Mouse (Mus musculus): ENCODE data around the gene Gramd1b. TPM values are rescaled to one million over a fixed set of nuclear protein-coding genes. Genes with fewer than 3 reads are reported as not detected.

Gramd1b gene
- polyA plus RNA-seq, 1 experiment from 2014 or later, result 5.7 TPM

GRCm38 (mm10) chr9:40391852-40392695 is 139.1 kb downstream of the Gramd1b start:
- 25% methylated on average over 20 of the region's 20 CpGs for WGBS
- Histone ChIP-seq H3K9me3 (replicated peaks) (no peaks in the 10 kb centered on the region), H3K36me3 (no peaks in the 10 kb centered on the region), H3K9ac (no peak overlapping the region), H3K4me2 (replicated peaks) (peak overlapping the region; percentile 32), H3K27me3 (no peaks in the 10 kb centered on the region), H3K4me1 (peaks cover 13% of the 10 kb centered on the region), H3K4me3 (replicated peaks) (peak overlapping the region; percentile 15), H3K27ac (replicated peaks) (peak overlapping the region; percentile 45; the same call in 1 of the 2 replicates)
- peak; percentile 77 for ATAC-seq (ENCODE audit: insufficient number of reproducible peaks, low FRiP score, low TSS enrichment, low read depth)

DNA sequence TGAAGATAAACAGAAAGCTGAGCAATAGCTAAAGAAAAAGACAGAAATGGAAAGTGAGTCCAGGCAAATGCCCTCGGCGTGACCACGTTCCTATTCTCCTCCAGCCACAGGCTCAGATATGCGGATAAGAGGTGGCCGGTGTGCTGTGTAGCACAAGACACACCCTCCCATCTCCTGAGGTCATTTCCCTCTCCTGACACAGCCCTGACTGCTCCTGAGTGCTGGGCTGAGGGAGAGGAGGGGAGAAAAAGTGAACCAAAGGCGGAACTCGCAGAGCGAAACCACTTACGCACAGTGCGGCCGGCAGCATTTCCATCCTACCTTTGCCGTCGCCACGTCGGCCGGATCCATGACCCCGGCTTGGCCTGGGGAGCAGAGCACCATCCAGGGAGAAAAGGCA is 139.8 kb downstream of the Gramd1b start:
- no peak overlapping the region for H3K9ac ChIP-seq
- H3K36me3 ChIP-seq, result no peaks in the 10 kb centered on the region
- H3K4me2 ChIP-seq (replicated peaks), result no peak overlapping the region; the same call in 1 of the 2 replicates
- 62% methylated on average over 17 of the region's 17 CpGs for WGBS
- H3K27ac ChIP-seq (replicated peaks), result no peak overlapping the region
- no peak for ATAC-seq (ENCODE audit: insufficient number of reproducible peaks, low FRiP score, low TSS enrichment, low read depth)
- H3K4me3 ChIP-seq (replicated peaks), result no peak overlapping the region
- peaks cover 13% of the 10 kb centered on the region for H3K4me1 ChIP-seq
- no peaks in the 10 kb centered on the region for H3K9me3 ChIP-seq (replicated peaks)
- H3K27me3 ChIP-seq, result no peaks in the 10 kb centered on the region

DNA sequence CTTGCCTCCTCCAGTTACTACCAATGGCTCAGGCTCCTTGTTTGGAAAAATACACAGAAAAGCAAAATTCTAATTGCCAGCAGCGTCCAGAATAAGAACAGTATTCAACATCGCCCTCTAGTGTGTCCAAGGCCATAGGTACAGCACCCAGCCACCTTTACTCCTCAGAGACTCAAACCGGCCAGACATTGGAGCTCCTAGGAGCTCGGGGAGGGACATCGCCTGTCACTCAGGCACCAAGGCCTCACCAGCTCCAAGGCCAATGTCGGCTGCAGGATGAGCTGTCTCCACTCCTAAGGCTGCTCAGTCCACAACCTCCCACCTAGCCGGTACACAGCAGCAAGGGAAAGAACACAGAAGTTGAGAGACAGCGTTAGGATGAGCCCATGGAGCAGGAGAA is 140.3 kb downstream of the Gramd1b start:
- 38% methylated on average over 8 of the region's 8 CpGs for WGBS
- 0 out of 2 replicates have a peak, but pooled peaks have one; percentile 31 for ATAC-seq (ENCODE audit: insufficient number of reproducible peaks, low FRiP score, low TSS enrichment, low read depth)
- Histone ChIP-seq H3K4me3 (replicated peaks) (no peak overlapping the region), H3K9me3 (replicated peaks) (no peaks in the 10 kb centered on the region), H3K4me2 (replicated peaks) (no peak overlapping the region), H3K27me3 (no peaks in the 10 kb centered on the region), H3K9ac (no peak overlapping the region), H3K4me1 (peaks cover 13% of the 10 kb centered on the region), H3K36me3 (no peaks in the 10 kb centered on the region), H3K27ac (replicated peaks) (no peak overlapping the region)

GRCm38 (mm10) chr9:40390396-40390760 is 140.8 kb downstream of the Gramd1b start:
- Histone ChIP-seq H3K27ac (replicated peaks) (no peak overlapping the region), H3K36me3 (no peaks in the 10 kb centered on the region), H3K4me1 (peaks cover 13% of the 10 kb centered on the region), H3K4me2 (replicated peaks) (no peak overlapping the region), H3K9ac (no peak overlapping the region), H3K4me3 (replicated peaks) (no peak overlapping the region), H3K27me3 (no peaks in the 10 kb centered on the region), H3K9me3 (replicated peaks) (no peaks in the 10 kb centered on the region)
- ATAC-seq (ENCODE audit: insufficient number of reproducible peaks, low FRiP score, low TSS enrichment, low read depth), result no peak
- 90% methylated on average over 8 of the region's 8 CpGs for WGBS

- no peak overlapping the region for H3K4me3 ChIP-seq (replicated peaks)
- no peaks in the 10 kb centered on the region for H3K9me3 ChIP-seq (replicated peaks)
- ATAC-seq (ENCODE audit: insufficient number of reproducible peaks, low FRiP score, low TSS enrichment, low read depth), result no peak
- H3K4me1 ChIP-seq, result peaks cover 13% of the 10 kb centered on the region
- no peaks in the 10 kb centered on the region for H3K36me3 ChIP-seq
- 84% methylated on average over 8 of the region's 8 CpGs for WGBS
- H3K27ac ChIP-seq (replicated peaks), result no peak overlapping the region
- no peaks in the 10 kb centered on the region for H3K27me3 ChIP-seq
- no peak overlapping the region for H3K4me2 ChIP-seq (replicated peaks)
- no peak overlapping the region for H3K9ac ChIP-seq
Measured at GRCm38 (mm10) chr9:40389669-40390395, 141.4 kb downstream of the Gramd1b start.

DNA sequence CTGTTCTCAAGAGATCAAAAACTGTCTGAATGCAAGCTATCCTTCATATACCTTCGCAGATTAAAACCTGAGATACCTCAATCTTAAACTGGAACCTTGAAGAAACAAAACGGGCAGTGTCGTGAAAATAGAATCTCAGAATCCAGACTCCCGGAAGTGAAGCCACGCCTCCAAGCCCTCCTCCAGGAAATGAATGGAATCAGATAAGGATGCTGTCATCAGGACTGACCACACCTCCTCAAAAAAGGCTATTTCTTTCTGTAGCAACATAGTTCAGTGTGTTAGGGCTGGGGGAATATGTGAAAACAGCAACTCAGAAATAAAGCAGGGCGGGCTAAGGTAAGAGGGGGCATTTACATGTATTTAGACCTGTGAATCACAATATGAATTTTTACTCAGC is 142.0 kb downstream of the Gramd1b start:
- Histone ChIP-seq H3K27me3 (no peaks in the 10 kb centered on the region), H3K36me3 (no peaks in the 10 kb centered on the region), H3K4me2 (replicated peaks) (no peak overlapping the region), H3K9me3 (replicated peaks) (no peaks in the 10 kb centered on the region), H3K4me3 (replicated peaks) (no peak overlapping the region), H3K4me1 (peaks cover 13% of the 10 kb centered on the region), H3K27ac (replicated peaks) (no peak overlapping the region), H3K9ac (no peak overlapping the region)
- no peak for ATAC-seq (ENCODE audit: insufficient number of reproducible peaks, low FRiP score, low TSS enrichment, low read depth)
- 71% methylated on average over 6 of the region's 6 CpGs for WGBS

DNA sequence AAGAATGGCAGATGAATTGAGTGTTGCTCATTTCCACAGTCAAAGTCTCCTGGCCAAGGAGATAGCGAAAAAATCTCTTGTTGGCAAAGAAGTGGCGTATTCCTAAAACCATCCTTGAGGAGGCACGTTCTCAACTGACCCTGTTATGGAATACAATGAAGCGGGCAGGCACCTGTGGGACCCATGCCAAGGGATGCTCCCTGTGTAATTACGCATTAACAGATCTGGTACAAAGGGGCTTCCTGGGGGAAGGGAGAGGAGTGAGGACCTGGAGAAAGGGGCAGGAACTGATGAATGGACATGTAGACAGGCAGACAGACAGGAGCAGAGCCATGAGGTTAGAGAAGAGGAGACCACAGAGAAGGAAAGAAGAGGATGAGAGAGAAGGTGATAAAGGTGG is 146.4 kb downstream of the Gramd1b start:
- ATAC-seq (ENCODE audit: insufficient number of reproducible peaks, low FRiP score, low TSS enrichment, low read depth), result no peak
- Histone ChIP-seq H3K36me3 (no peaks in the 10 kb centered on the region), H3K9me3 (replicated peaks) (no peaks in the 10 kb centered on the region), H3K4me1 (peaks cover 9% of the 10 kb centered on the region), H3K4me2 (replicated peaks) (no peak overlapping the region), H3K4me3 (replicated peaks) (no peak overlapping the region), H3K27ac (replicated peaks) (no peak overlapping the region), H3K27me3 (no peaks in the 10 kb centered on the region), H3K9ac (no peak overlapping the region)
- WGBS, result 91% methylated on average over 5 of the region's 5 CpGs

DNA sequence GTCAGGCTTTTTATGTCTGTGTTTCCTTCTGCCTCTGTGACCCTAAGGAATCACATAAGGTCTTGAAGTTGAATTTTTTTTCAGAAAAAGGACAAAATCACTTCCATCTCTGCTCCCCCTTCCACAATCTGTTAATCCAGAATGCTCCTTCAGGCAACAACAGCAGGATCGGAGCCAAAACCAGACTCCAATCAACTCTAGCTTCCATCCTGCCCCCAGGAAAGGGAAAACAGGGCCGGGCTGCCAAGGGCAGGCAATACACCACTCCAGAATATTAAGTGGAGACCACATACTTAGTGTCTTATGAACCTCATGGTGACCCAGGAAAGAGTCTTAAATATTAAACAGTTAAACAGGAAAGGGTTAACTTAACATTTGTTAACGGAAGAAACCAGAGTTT is 148.7 kb downstream of the Gramd1b start:
- no peak overlapping the region for H3K4me3 ChIP-seq (replicated peaks)
- no peaks in the 10 kb centered on the region for H3K27me3 ChIP-seq
- no peaks in the 10 kb centered on the region for H3K36me3 ChIP-seq
- H3K4me2 ChIP-seq (replicated peaks), result no peak overlapping the region
- ATAC-seq (ENCODE audit: insufficient number of reproducible peaks, low FRiP score, low TSS enrichment, low read depth), result no peak
- no peaks in the 10 kb centered on the region for H3K9me3 ChIP-seq (replicated peaks)
- H3K27ac ChIP-seq (replicated peaks), result no peak overlapping the region
- H3K9ac ChIP-seq, result no peak overlapping the region
- 43% methylated on average over 3 of the region's 3 CpGs for WGBS
- peaks cover 9% of the 10 kb centered on the region for H3K4me1 ChIP-seq

DNA sequence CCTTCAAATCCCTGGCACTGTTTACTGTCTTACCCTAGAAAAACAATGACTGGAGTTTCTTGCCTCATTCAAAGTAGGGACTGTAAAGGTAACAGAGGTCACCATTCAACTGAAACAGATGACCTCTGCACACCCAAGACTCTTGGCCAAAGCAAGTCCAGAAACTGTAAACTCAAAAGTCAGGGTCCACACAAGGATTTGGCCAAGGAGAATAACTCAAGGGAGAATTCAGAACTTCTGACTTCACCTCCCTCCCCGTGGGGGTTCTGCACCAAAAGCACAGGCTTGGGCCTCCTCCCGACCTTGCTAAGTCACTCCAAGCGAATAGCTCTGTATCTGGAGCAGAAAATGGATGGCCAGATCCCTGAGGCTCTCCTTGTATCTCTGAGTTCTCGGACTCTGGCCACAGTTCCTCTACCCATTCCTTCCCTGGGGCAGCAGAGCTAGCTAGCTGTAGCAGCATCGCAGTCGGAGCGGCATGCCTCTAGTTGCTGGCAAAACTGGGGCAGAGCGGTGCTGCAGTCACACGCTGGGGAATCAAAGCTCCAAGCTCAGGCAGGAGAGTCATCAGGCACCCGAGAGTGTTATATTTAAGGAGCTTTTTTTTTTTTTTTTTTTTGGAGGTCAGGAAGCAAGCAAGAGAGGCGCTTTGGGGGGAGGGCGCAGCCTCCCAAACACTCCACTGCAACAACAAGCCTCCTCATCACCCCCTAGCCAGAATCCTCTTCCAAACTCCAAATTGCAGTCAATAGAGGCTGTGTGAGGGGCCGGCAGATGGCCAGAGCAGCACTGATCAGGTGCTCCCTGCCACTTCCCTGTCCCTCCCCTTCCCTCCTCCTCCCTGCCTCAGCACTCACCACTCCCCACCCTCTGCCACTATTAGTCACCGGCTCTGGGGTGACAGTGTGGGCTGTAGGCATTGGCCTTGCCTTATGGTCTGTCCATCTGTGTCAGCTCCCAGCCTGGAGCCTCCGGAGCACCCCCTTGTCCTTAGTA is 149.5 kb downstream of the Gramd1b start:
- ATAC-seq (ENCODE audit: insufficient number of reproducible peaks, low FRiP score, low TSS enrichment, low read depth), result peak; percentile 62; the same call in 1 of the 2 replicates
- peaks cover 9% of the 10 kb centered on the region for H3K4me1 ChIP-seq
- no peak overlapping the region for H3K27ac ChIP-seq (replicated peaks)
- H3K36me3 ChIP-seq, result no peaks in the 10 kb centered on the region
- H3K9me3 ChIP-seq (replicated peaks), result no peaks in the 10 kb centered on the region
- no peaks in the 10 kb centered on the region for H3K27me3 ChIP-seq
- 22% methylated on average over 15 of the region's 15 CpGs for WGBS
- H3K4me2 ChIP-seq (replicated peaks), result no peak overlapping the region
- no peak overlapping the region for H3K9ac ChIP-seq
- no peak overlapping the region for H3K4me3 ChIP-seq (replicated peaks)

- Histone ChIP-seq H3K4me1 (peaks cover 13% of the 10 kb centered on the region), H3K9me3 (replicated peaks) (no peaks in the 10 kb centered on the region), H3K4me3 (replicated peaks) (no peak overlapping the region), H3K36me3 (no peaks in the 10 kb centered on the region), H3K27me3 (no peaks in the 10 kb centered on the region; the same call in 1 of the 2 replicates), H3K4me2 (replicated peaks) (peak overlapping the region; percentile 42; the same call in 1 of the 2 replicates), H3K9ac (no peak overlapping the region), H3K27ac (replicated peaks) (no peak overlapping the region)
- 59% methylated on average over 9 of the region's 9 CpGs for WGBS
- no peak for ATAC-seq (ENCODE audit: insufficient number of reproducible peaks, low FRiP score, low TSS enrichment, low read depth)
Measured at GRCm38 (mm10) chr9:40376711-40377410, 154.3 kb downstream of the Gramd1b start.
